Mouse (Mus musculus) kidney, postnatal 36 days (tissue): ENCODE data around the gene Cdk11b.
"Not testable (repeated sequence)": the region's sequence is repeated elsewhere in the genome, so short reads cannot be mapped to it uniquely, and the experiment has no call there.

Experiments used
- DNase-seq, 2 experiments: peaks; one replicate each; pipeline ENCODE4 v3.0.0; 2021 to 2022; ENCODE audit warnings: mixed read lengths in 2 of 2

The Cdk11b gene

DNA sequence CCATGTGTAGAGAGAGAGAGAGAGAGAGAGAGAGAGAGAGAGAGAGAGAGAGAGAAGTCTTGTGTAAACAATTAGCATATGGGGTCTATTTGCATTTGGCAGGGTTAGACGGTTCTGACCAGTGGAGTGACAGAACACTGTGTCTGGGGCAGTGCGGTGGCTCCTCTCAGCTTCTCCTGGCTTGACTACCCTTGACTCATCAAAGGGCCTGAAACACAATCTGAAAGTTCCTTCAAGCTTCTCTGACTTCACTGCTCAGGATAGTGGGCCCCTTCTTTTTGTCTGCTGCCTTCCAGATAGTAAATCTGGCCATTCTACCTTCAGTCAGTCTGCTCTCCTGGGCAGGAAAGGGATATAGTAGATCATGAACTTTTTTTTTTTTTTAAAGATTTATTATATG, 17.8 kb upstream of the Cdk11b start:
- no peak for DNase-seq

DNA sequence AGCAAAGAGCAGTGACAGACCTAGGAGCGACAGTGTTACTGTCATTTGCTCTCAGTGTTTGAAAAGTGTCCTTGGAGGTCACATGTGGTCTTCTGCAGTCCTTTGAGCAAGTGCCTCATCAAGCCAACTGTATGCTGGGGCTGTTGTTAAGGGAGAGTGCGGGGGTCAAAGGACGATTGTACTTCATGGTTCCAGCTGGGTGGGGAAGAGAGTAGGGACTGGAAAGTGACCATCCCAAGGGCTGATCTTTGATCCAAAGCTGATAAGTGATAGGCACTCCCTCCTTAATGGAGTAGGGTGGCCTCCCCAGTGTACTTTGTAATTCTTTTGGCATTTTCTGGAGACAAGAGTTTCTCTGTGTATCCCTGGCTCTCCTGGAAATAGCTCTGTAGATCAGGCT, 12.8 kb upstream of the Cdk11b start:
- DNase-seq: no peak

GRCm38 (mm10) chr4:155613264-155613663, 11.4 kb upstream of the Cdk11b start:
- no peak for DNase-seq

DNA sequence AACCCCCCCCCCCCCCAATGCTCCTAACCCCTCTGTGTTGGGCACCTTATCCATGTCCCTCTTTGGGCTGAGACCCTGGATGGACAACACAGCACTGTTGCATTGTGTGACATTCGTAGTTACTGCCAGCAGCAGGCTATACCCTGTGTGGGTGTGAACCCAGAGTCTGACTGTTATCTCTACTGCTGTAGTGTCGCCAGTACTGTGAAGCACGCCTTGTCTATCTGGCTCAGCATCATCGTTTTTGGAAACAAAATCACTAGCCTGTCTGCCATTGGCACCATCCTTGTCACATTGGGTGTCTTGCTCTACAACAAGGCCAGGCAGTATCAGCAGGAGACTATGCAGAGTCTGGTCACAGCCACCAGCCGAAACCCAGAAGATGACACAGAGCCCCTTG, 6.3 kb upstream of the Cdk11b start:
- DNase-seq: no peak

- DNase-seq: no peak
These were observed 5.6 kb downstream of the Cdk11b start for GRCm38 (mm10) chr4:155630267-155630666.

DNA sequence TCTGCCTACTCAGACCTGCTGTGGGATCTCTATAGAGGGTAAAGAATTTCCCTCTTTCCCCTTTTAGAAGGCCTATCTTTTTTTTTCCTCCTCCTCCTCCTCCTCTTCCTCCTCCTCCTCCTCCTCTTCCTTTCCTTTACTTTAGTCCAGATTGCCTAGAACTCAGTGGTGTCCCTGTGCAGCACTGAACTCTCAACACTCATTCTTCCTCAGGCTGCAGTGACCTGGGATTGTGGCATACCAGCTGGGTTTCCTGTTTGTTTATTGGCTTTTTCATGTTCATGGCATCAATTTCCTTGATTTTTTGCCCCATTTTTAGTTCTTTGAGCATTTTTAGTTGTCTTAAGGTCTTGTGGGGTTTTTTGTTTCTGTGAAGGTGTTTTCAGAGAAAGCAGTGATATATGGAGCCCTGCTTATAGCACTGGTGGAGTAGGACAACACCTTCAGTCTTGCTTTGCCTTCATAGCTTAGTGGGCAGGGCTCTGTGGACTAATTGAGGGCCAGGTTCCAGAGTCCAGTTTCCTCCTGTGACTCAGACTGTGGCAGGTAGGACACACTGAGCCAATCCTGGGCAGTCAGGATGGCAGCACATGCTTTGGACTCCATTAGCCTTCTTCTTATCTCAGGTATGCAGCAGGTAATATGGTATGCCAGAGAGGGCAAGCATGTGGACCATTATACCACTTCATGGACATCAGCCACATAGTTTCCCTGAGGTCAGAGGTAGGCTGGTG, 11.3 kb downstream of the Cdk11b start:
- peak; percentile 23 to 47 for DNase-seq

DNA sequence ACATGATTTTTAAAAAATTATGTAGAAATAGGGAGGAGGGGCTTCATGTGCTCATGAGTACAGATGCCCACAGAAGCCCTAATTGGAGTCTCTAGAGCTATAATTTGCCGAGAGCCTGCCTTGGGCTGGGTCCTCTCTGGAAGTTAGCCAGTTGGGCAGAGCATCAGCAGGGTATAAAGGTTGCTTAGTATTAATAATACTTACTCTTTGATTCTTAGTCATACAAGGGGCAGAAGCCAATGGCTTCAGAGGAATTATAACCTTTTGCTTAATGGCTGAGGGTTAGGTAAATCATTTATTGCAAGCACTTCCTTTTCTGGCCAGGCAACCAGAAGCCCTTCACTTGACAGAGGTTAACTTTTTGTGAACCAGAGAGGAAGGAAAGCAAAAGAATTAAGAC, 18.9 kb downstream of the Cdk11b start:
- peak; percentile 47 to 58 for DNase-seq

DNA sequence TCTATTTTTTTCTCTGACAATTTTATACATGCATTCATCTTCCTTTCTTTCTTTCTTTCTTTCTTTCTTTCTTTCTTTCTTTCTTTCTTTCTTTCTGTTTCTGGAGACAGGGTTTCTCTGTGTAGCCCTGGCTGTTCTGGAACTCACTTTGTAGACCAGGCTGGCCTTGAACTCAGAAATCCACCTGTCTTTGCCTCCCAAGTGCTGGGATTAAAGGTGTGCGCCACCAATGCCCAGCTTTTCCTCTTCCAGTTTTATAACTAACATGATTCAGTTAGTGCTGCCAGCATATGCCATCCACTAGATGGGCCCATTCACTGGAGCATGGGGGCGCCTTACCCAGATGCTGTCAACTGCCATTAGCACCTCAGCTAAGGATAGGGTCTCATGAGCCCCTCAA, 20.7 kb downstream of the Cdk11b start, which contains the start of gene Gm10563:
Gene Gm10563, minus strand, starts transcription at position 101 of the 400 bp plus-strand sequence.
- DNase-seq: not testable (repeated sequence)

DNA sequence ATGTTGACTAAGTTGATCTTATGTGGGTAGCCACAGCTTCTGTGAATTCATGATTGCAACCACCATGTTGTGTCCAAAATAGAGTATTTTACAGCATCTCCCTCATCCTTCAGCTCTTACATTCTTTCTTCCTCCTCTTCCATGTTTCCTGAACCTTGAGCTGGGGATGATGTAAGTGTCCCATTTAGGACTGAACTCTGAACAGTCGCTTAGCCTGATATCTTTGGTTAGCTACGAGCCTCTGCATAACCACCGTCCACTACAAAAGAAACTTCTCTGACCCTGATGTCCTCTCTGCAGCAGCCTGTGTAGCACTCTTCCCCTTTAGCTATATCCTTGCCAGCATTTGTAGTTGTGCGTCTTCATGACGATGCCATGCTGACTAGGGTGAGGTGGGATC, 21.1 kb downstream of the Cdk11b start:
- DNase-seq: no peak

GRCm38 (mm10) chr4:155649355-155649754, 24.7 kb downstream of the Cdk11b start:
- DNase-seq: no peak

DNA sequence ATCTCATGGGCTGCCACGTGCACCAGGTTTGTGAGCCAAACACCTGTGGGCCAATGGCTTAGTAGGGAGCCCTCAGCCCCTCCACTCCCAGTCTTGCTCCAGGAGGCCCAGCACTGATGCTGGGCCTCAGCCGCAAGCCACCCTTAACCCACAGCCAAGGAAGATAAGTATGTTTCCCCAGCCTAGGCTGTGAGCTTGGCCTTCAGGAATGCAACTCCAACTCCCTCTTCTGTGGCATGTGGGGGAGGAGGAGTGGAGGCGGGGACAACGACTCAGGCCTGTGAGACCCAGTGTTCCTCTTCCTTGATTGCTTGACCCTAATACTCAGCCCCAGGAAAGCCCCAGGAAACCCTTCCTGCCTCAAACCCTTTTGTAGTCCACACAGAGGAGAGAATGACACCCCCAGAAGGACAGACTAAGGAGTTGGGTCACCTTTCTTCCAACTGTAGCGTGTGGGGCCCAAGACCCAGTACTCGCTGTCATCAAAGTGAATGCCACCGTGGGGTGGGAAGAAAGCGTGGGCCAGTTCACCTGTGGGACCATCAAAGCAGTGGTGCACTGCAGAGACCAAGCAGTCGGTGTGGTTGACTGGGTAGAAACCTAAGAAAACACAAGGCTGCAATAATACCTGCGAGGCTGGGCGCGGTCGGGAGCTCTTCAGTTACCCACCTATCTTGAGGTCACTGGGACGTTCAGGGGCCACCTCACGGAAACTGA, 27.1 kb downstream of the Cdk11b start:
- no peak for DNase-seq

DNA sequence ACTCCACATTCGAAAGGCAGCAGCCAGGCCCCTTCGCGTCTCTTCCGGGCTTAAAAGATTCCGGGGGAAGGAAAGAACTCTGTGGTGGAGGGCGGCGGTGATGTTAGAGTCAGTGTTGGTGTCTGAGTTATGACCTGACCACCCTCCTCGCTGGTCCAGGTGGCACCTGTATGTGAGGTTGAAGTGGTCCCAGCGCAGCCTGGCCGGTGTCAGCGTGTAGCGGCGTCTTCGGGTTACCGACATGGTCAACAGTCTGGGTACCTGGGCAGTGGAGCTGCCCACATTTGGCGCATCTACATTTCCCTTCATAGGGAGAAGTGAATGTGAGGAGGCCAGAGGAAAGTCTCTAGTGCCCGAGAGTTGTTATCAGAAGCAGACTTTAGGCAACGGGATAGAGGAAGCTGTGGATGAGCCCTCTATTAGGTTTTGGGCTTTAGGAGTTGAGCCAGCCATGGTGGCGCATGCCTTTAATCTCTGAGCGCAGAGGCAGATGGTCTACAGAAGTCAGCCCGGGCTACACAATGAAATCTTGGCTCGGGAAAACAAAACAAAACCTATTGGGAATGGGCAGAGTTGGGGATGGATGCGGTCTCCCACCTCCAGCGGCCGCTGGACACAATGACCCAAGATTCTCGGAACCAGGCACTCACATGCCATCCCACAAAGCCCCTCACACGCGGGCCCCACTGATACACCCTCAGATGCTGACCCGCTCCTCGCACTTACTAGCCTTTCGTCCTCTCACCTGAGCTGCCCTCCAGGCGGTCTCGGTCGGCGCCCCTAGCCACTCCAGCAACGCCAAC, 27.8 kb downstream of the Cdk11b start:
- DNase-seq: no peak

DNA sequence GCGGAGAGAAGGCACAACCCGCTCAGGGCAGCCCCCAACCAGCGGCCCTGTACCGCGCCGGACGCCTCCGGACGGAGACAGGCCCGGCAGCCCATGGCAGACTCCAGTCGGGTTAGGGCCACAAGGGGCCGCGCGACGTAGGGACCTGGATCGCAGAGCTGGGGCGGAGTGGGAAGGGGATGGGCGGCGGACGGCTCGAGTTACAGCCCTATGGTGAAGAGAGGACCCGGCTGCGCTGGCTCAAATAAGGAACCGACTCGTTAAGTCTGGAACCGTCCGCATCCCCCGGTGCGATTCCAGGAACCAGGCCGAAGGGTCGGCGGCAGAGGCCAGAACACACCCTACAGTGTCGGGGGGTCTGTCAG, 28.4 kb downstream of the Cdk11b start, which contains the start of gene Mmp23:
Gene Mmp23, minus strand, starts transcription at position 299 of the 365 bp plus-strand sequence.
- peak in 1 of 2 experiments; percentile 53 for DNase-seq

GRCm38 (mm10) chr4:155653451-155654182, 29.0 kb downstream of the Cdk11b start:
- peak in 1 of 2 experiments; percentile 49 for DNase-seq

DNA sequence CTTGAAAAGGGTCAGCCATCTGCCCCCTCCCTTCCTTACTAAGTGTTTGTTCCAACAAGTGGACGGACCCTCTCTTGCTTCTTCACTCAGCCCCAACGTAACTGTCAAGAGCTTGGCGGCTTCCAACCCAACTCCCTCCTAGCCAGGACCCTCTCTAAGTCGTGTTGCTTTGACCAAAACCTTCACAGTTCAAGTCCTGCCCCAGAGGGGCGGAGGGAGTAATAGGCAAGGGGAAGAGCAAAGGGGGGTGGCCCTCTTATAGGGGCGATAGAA, 29.5 kb downstream of the Cdk11b start:
- no peak for DNase-seq

DNA sequence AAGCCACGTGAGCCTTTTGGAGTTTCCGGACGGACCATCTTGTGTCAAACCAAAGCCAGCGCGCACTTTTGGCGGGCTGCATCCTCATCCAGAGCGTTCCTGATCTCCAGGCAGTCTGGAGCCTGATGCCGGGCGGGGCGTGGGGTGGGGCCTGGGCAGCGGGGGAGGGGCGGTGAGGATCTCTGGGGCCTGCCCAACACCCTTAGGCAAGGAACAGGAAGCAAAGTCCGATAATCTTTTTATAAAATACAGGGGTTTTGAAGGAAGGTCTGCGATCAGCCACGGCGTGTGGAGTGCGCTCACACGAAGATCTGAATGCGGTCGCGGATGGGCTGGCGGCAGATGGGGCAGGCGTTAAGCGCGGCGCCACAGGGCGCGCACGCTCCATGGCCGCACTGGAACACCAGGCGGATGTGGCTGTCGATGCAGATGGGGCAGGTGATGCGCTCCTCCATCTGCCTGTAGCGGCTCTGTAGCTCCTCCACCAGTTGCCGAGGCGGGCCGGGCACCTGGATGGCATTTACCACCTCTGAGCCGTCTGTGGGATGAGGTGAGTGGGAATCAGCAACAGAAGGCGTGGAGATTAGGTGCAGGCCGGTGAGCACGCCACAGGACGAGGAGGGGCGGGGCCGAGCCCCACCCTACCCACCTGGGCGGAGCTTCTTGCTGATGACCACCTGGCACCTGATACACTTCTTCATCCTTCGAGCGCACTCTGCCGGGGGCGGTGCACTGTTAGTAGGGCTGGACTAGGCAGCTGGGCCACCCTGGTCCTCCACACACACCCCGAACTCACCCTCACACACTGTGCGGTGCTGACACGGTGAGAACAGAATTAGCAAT, 30.0 kb downstream of the Cdk11b start:
- peak in 1 of 2 experiments; percentile 72 for DNase-seq

DNA sequence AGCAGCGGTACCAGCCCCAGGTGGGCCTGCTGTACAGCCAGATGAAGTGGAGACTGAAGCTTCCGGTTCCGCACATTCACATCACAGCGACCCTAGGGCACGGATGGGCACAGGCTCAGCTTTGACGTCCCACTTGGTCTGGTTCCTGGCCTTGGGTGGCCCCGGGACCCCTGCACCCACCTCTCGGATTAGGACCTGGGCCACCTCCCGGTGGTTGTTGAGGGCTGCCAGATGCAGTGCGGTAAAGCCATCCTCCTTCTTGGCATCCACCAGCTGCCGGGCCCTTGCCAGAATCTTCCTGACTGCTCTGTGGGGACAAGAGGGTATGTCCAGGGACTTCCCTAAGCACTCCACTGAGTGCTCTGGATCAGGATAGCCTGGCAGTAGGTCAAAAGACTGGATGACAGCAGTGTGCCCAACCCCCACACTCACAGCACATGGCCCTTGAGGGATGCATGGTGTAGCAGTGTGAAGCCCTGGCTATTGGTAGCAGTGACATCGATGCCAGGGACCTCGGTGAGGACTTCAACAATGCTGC, 31.6 kb downstream of the Cdk11b start:
- no peak for DNase-seq

- DNase-seq: no peak
These were observed 34.3 kb downstream of the Cdk11b start for GRCm38 (mm10) chr4:155658961-155659360.

- no peak for DNase-seq
These were observed 36.0 kb downstream of the Cdk11b start for GRCm38 (mm10) chr4:155660641-155661040.

GRCm38 (mm10) chr4:155666903-155667302, 42.2 kb downstream of the Cdk11b start:
- no peak for DNase-seq
